Mouse (Mus musculus) megakaryocyte, embryonic 14.5 days (primary cell): Measurements from ENCODE around the gene Ccdc189.

Experiments used
- FLI1 ChIP-seq: IDR thresholded peaks from 2 replicates; pipeline ENCODE4 v1.6.1; 2012; ENCODE audit warnings: low read length, inconsistent platforms, mixed read lengths
- GATA1 ChIP-seq: IDR thresholded peaks from 3 replicates; pipeline ENCODE4 v1.6.1; 2012; ENCODE audit warnings: mixed read lengths, low read length, inconsistent platforms, borderline replicate concordance

GRCm38 (mm10) chr7:127587196-127587595 lies 1.2 kb downstream of the Ccdc189 start:
- TF ChIP-seq GATA1: no peak
- TF ChIP-seq FLI1: no peak
